Mouse (Mus musculus): ENCODE measurements around the gene Ak2. TPM values are rescaled to one million over a fixed set of nuclear protein-coding genes. Genes with fewer than 3 reads are reported as not detected.

The Ak2 gene
- total RNA-seq, 2 experiments from 2014 or later, result 66.0 to 66.7 TPM

GRCm38 (mm10) chr4:129008006-129008519 is 16.3 kb downstream of the Ak2 start:
- DNase-seq, result no peak
- intact Hi-C loops (cut with DNase I), result no loop called here

GRCm38 (mm10) chr4:129008672-129009071 is 16.9 kb downstream of the Ak2 start:
- DNase-seq, result no peak
- intact Hi-C loops (cut with DNase I), result no loop called here

- intact Hi-C loops (cut with DNase I), result no loop called here
- DNase-seq, result no peak
Measured at GRCm38 (mm10) chr4:129009521-129009920, 17.8 kb downstream of the Ak2 start.

- intact Hi-C loops (cut with DNase I), result no loop called here
- DNase-seq, result peak; percentile 57 to 61
Measured at GRCm38 (mm10) chr4:129011604-129012121, 19.9 kb downstream of the Ak2 start.

GRCm38 (mm10) chr4:129013151-129013864 is 21.6 kb downstream of the Ak2 start:
- no peak for DNase-seq
- intact Hi-C loops (cut with DNase I), result no loop called here

- intact Hi-C loops (cut with DNase I), result no loop called here
- peak in 1 of 2 experiments; percentile 43 for DNase-seq
Measured at GRCm38 (mm10) chr4:129016329-129016728, 24.6 kb downstream of the Ak2 start.

GRCm38 (mm10) chr4:129017150-129017549 is 25.4 kb downstream of the Ak2 start:
- no peak for DNase-seq
- intact Hi-C loops (cut with DNase I), result no loop called here

- intact Hi-C loops (cut with DNase I), result no loop called here
- no peak for DNase-seq
Measured at GRCm38 (mm10) chr4:129018788-129019435, 27.2 kb downstream of the Ak2 start.

- intact Hi-C loops (cut with DNase I), result no loop called here
- no peak for DNase-seq
Measured at GRCm38 (mm10) chr4:129019788-129020187, 28.0 kb downstream of the Ak2 start.

GRCm38 (mm10) chr4:129020454-129020853 is 28.7 kb downstream of the Ak2 start:
- intact Hi-C loops (cut with DNase I), result no loop called here
- DNase-seq, result peak; percentile 94 to 96

GRCm38 (mm10) chr4:129021426-129021825 is 29.7 kb downstream of the Ak2 start:
- intact Hi-C loops (cut with DNase I), result no loop called here
- DNase-seq, result no peak

GRCm38 (mm10) chr4:129021886-129022285 is 30.1 kb downstream of the Ak2 start:
- intact Hi-C loops (cut with DNase I), result no loop called here
- DNase-seq, result no peak

GRCm38 (mm10) chr4:129023884-129024283 is 32.1 kb downstream of the Ak2 start:
- intact Hi-C loops (cut with DNase I), result loop anchor here (2.0 kb wide), 1 partner anchor 35 kb away; the partner anchor contains the start of gene Rnf19b
- DNase-seq, result no peak

- peak; percentile 84 to 88 for DNase-seq
- intact Hi-C loops (cut with DNase I), result loop anchor here (2.0 kb wide), 1 partner anchor 34 kb away; the partner anchor contains the start of gene Rnf19b
Measured at GRCm38 (mm10) chr4:129024775-129025174, 33.0 kb downstream of the Ak2 start.

- intact Hi-C loops (cut with DNase I), result loop anchor here (2.0 kb wide), 1 partner anchor 33 kb away; the partner anchor contains the start of gene Rnf19b
- DNase-seq, result no peak
Measured at GRCm38 (mm10) chr4:129025707-129026106, 33.9 kb downstream of the Ak2 start.

- no peak for DNase-seq
- intact Hi-C loops (cut with DNase I), result no loop called here
Measured at GRCm38 (mm10) chr4:129030746-129031145, 39.0 kb downstream of the Ak2 start.

- DNase-seq, result no peak
- intact Hi-C loops (cut with DNase I), result no loop called here
Measured at GRCm38 (mm10) chr4:129031408-129031965, 39.7 kb downstream of the Ak2 start.

GRCm38 (mm10) chr4:129032133-129032962 is 40.6 kb downstream of the Ak2 start:
- intact Hi-C loops (cut with DNase I), result no loop called here
- no peak for DNase-seq

GRCm38 (mm10) chr4:129032963-129033951 is 41.5 kb downstream of the Ak2 start:
- intact Hi-C loops (cut with DNase I), result no loop called here
- DNase-seq, result peak; percentile 57 to 67

Measured in heart, postnatal 14 days (tissue).